Mouse (Mus musculus) kidney, embryonic 16.5 days (tissue): Measurements from ENCODE around the gene Rtp3. TPM values are rescaled to one million over a fixed set of nuclear protein-coding genes. Genes with fewer than 3 reads are reported as not detected.

Experiments used
- ATAC-seq: fragments of 200-750 bp; cut with Nextera tagmentation; 2 replicates; pipeline ENCODE4 v1.8.0; 2017; ENCODE audit warnings: moderate TSS enrichment; ENCODE audit not compliant: low FRiP score, low TSS enrichment
- H3K27ac ChIP-seq: fragments of 300-500 bp; sonication (generic); 2 replicates; pipeline ENCODE4 v1.5.1; 2014; ENCODE audit warnings: low read length
- H3K27me3 ChIP-seq: fragments of 300-500 bp; sonication (generic); 2 replicates; pipeline ENCODE4 v1.6.1; 2014; ENCODE audit warnings: low read length, control low read depth, mixed read lengths; ENCODE audit not compliant: insufficient read depth
- H3K36me3 ChIP-seq: fragments of 300-500 bp; sonication (generic); 2 replicates; pipeline ENCODE4 v1.6.1; 2014; ENCODE audit warnings: low read length, control low read depth, mixed read lengths; ENCODE audit not compliant: insufficient read depth
- H3K4me1 ChIP-seq: fragments of 300-500 bp; sonication (generic); 2 replicates; pipeline ENCODE4 v1.6.1; 2014; ENCODE audit warnings: low read length, control low read depth, mixed read lengths; ENCODE audit not compliant: insufficient read depth
- H3K4me2 ChIP-seq: fragments of 300-500 bp; sonication (generic); replicated peaks from 2 replicates; pipeline ENCODE4 v1.6.1; 2014; ENCODE audit warnings: low read depth, low read length
- H3K4me3 ChIP-seq: fragments of 300-500 bp; sonication (generic); 2 replicates; pipeline ENCODE4 v1.5.1; 2014; ENCODE audit warnings: mild to moderate bottlenecking, low read length
- H3K9ac ChIP-seq: fragments of 300-500 bp; sonication (generic); replicated peaks from 2 replicates; pipeline ENCODE4 v1.6.1; 2014; ENCODE audit warnings: low read length
- H3K9me3 ChIP-seq: fragments of 300-500 bp; sonication (generic); 2 replicates; pipeline ENCODE4 v1.6.1; 2016; ENCODE audit warnings: low read length, control low read depth
- WGBS: fragments of 180-500 bp; shearing (Covaris S2); extraction: QIAGEN DNeasy Blood & Tissue Kit; methylation state at CpG from one replicate; pipeline ENCODE4 v1.1.7; 2014; 5-methylcytosine and 5-hydroxymethylcytosine counted together
- polyA plus RNA-seq: library from polyadenylated mRNA; unstranded; fragments of >200 nt; fragmentation: Nextera tagmentation; extraction: Ambion mirVana; gene quantifications from 2 replicates; pipeline ENCODE4 v1.2.1, GENCODE M21; 2015

The Rtp3 gene
- polyA plus RNA-seq, 1 experiment from 2014 or later = 0.44 TPM

DNA sequence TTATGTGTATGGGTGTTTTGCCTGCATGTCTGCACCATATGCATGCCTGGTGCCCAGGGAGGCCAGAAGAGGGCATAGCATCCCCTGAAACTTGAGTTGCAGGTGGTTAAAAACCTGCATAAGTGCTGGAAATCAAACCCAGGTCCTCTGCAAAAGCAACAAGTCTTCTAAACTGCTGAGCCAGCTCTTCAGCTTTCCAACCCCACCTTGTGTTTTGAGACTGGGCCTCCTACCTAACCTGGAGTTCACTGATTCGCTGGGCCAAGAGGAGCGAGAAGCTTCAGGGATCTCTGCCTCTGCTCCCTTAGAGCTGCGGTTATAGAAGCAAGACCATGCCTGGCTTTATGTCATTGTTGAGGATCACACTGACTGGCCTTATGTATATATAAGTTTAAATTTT, 40.3 kb downstream of the Rtp3 start:
- Histone ChIP-seq H3K4me3 (no peak overlapping the region), H3K36me3 (no peaks in the 10 kb centered on the region), H3K9me3 (no peaks in the 10 kb centered on the region), H3K27me3 (peaks cover 61% of the 10 kb centered on the region), H3K9ac (no peak overlapping the region), H3K27ac (no peak overlapping the region), H3K4me2 (no peak overlapping the region), H3K4me1 (no peaks in the 10 kb centered on the region)
- ATAC-seq = no peak
- WGBS = 92% methylated on average over 3 of the region's 3 CpGs

GRCm38 (mm10) chr9:110948813-110949310, 41.5 kb downstream of the Rtp3 start:
- Histone ChIP-seq H3K4me3 (no peak overlapping the region), H3K27me3 (peaks cover 65% of the 10 kb centered on the region), H3K27ac (no peak overlapping the region), H3K9me3 (no peaks in the 10 kb centered on the region), H3K4me1 (no peaks in the 10 kb centered on the region), H3K9ac (no peak overlapping the region), H3K36me3 (no peaks in the 10 kb centered on the region), H3K4me2 (no peak overlapping the region)
- 50% methylated on average over 8 of the region's 8 CpGs for WGBS
- ATAC-seq = no peak

GRCm38 (mm10) chr9:110947900-110948299, 42.5 kb downstream of the Rtp3 start:
- Histone ChIP-seq H3K9ac (no peak overlapping the region), H3K4me3 (no peak overlapping the region), H3K27ac (no peak overlapping the region), H3K4me2 (no peak overlapping the region), H3K4me1 (no peaks in the 10 kb centered on the region), H3K9me3 (no peaks in the 10 kb centered on the region), H3K27me3 (peaks cover 58% of the 10 kb centered on the region), H3K36me3 (no peaks in the 10 kb centered on the region)
- 52% methylated on average over 6 of the region's 6 CpGs for WGBS
- ATAC-seq = no peak

- no peak overlapping the region for H3K9ac ChIP-seq
- no peak overlapping the region for H3K27ac ChIP-seq
- H3K4me3 ChIP-seq = no peak overlapping the region
- no peaks in the 10 kb centered on the region for H3K36me3 ChIP-seq
- H3K4me1 ChIP-seq = no peaks in the 10 kb centered on the region
- no peak for ATAC-seq
- no peaks in the 10 kb centered on the region for H3K9me3 ChIP-seq
- peaks cover 52% of the 10 kb centered on the region for H3K27me3 ChIP-seq
- WGBS = 21% methylated on average over 6 of the region's 6 CpGs
- H3K4me2 ChIP-seq = no peak overlapping the region
Observed at GRCm38 (mm10) chr9:110947261-110947661, 43.1 kb downstream of the Rtp3 start.

- ATAC-seq = no peak
- peaks cover 46% of the 10 kb centered on the region for H3K27me3 ChIP-seq
- no peaks in the 10 kb centered on the region for H3K36me3 ChIP-seq
- H3K27ac ChIP-seq = no peak overlapping the region
- H3K4me3 ChIP-seq = no peak overlapping the region
- H3K9ac ChIP-seq = no peak overlapping the region
- H3K4me1 ChIP-seq = no peaks in the 10 kb centered on the region
- no peak overlapping the region for H3K4me2 ChIP-seq
- WGBS = 14% methylated on average over 20 of the region's 20 CpGs
- no peaks in the 10 kb centered on the region for H3K9me3 ChIP-seq
Observed at GRCm38 (mm10) chr9:110946548-110947044, 43.8 kb downstream of the Rtp3 start.

- Histone ChIP-seq H3K36me3 (no peaks in the 10 kb centered on the region), H3K9me3 (no peaks in the 10 kb centered on the region), H3K4me1 (no peaks in the 10 kb centered on the region), H3K27me3 (peaks cover 43% of the 10 kb centered on the region), H3K4me3 (no peak within 1 kb of the TSS), H3K9ac (no peak within 1 kb of the TSS), H3K27ac (no peak within 1 kb of the TSS), H3K4me2 (no peak within 1 kb of the TSS)
- 9% methylated on average over 11 of the region's 11 CpGs for WGBS
- no peak for ATAC-seq
Observed at GRCm38 (mm10) chr9:110945926-110946325, 44.5 kb downstream of the Rtp3 start, which contains the start of gene Tdgf1. TSS of gene Tdgf1 (minus strand) at chr9:110946158.

DNA sequence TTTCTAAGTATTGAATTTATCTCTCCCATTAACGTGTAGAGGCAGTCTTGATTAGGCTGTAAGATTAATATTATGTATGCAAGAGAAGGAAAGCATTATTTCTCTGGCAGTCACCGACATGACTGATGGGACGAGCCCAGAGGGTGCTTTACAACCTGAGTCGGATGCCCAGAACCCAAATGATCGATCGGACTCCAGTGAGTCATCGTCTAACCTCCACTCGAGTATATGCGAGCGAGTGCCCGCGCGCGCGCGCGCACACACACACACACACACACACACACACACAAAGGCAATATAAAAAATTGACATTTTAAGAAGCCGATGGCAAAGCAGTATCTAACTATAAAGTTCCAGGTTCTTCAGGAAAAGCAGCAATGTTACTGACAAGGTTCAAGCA, 45.0 kb downstream of the Rtp3 start:
- H3K4me2 ChIP-seq = no peak overlapping the region
- H3K9ac ChIP-seq = no peak overlapping the region
- no peaks in the 10 kb centered on the region for H3K9me3 ChIP-seq
- no peak overlapping the region for H3K4me3 ChIP-seq
- no peaks in the 10 kb centered on the region for H3K4me1 ChIP-seq
- 6% methylated on average over 18 of the region's 18 CpGs for WGBS
- H3K27me3 ChIP-seq = peaks cover 43% of the 10 kb centered on the region
- no peak overlapping the region for H3K27ac ChIP-seq
- H3K36me3 ChIP-seq = no peaks in the 10 kb centered on the region
- no peak for ATAC-seq

- no peak overlapping the region for H3K4me3 ChIP-seq
- H3K27me3 ChIP-seq = peaks cover 43% of the 10 kb centered on the region
- no peak overlapping the region for H3K9ac ChIP-seq
- H3K27ac ChIP-seq = no peak overlapping the region
- H3K4me1 ChIP-seq = no peaks in the 10 kb centered on the region
- no peaks in the 10 kb centered on the region for H3K36me3 ChIP-seq
- no peak overlapping the region for H3K4me2 ChIP-seq
- no peak for ATAC-seq
- H3K9me3 ChIP-seq = no peaks in the 10 kb centered on the region
- WGBS = 36% methylated on average over 13 of the region's 13 CpGs
Observed at GRCm38 (mm10) chr9:110944265-110944664, 46.1 kb downstream of the Rtp3 start.

DNA sequence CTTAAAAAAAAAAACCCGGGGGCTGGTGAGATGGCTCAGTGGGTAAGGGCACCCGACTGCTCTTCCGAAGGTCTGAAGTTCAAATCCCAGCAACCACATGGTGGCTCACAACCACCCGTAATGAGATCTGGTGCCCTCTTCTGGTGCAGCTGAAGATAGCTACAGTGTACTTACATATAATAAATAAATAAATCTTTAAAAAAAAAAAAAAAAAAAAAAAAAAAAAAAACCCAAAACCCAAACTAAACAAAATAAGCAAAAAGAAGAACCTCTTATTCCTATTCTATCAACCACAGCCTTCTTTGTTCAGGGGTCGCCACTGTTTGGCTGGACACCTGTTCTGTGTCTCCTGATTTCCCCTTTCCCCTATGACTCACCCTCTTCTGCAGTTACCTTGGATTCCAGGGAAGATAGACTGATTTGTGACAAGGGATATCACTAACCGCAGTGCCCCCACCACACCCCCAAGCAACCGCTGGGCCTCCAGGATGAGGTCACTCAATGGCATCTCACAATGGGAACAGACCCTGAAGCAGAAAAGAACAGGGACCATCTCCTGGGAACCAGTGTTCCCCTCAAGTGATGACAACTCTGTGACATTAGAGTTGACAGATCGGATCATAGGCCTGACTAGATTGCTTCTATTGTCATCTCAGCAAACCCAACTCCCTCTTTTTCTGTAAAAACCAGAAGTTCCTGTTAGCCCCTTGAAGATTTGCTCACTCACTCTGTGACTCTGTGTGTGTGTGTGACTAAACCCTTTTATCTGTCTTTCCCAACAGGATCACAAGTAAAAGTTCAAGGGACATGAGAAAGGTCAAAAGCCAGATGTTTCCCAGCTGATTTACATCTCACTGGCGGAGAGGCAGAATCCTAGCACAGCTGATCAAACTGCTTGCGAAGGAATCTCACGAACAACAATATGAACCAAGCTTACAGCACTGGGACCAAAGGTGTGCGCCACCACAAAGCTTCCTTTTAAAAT, 52.6 kb downstream of the Rtp3 start:
- no peak for ATAC-seq
- Histone ChIP-seq H3K9ac (no peak overlapping the region), H3K27me3 (no peaks in the 10 kb centered on the region), H3K9me3 (no peaks in the 10 kb centered on the region), H3K4me1 (no peaks in the 10 kb centered on the region), H3K4me2 (no peak overlapping the region), H3K27ac (no peak overlapping the region), H3K4me3 (no peak overlapping the region), H3K36me3 (no peaks in the 10 kb centered on the region)
- WGBS = 78% methylated on average over 12 of the region's 12 CpGs

- ATAC-seq = no peak
- no peak overlapping the region for H3K9ac ChIP-seq
- 78% methylated on average over 7 of the region's 7 CpGs for WGBS
Observed at GRCm38 (mm10) chr9:110935941-110936340, 54.4 kb downstream of the Rtp3 start.

More at GRCm38 (mm10) chr9:110935941-110936340, 54.4 kb downstream of the Rtp3 start:
- Histone ChIP-seq H3K36me3 (no peaks in the 10 kb centered on the region), H3K4me1 (no peaks in the 10 kb centered on the region), H3K4me3 (no peak overlapping the region), H3K27ac (no peak overlapping the region), H3K4me2 (no peak overlapping the region), H3K9me3 (no peaks in the 10 kb centered on the region), H3K27me3 (no peaks in the 10 kb centered on the region)
